Mouse (Mus musculus): ENCODE data around the gene Cpm.

DNA sequence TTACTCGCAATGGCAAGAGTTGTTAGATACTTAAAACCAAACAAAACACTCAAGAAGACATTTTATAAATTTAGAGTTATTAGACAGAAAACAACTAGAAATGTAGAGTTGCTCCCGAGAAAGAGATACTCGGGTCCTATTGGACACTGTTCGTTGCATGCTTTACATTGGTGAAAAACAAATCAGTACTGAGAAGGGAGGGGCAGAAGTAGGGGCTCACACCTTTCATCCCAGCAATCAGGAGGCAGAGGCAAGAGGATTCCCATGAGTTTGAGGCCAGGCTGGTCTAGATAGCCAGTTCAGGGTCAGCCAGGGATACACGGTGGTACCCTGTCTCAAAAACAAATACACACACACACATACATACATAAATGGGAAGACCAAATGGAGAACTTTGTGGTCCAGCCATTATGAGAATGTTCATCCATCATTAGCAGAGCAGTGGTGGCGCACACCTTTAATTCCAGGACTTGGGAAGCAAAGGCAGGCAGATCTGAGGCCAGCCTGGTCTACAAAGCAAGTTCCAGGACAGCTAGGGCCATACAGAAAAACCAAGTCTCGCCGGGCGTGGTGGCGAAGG is 62.2 kb downstream of the Cpm start:
- no peak for TF ChIP-seq CTCF (IDR thresholded peaks at IDR 0.05; ENCODE audit: low read depth)
- no peak for TF ChIP-seq EP300 (IDR thresholded peaks at IDR 0.05; ENCODE audit: low read depth)

All from liver, embryonic 14.5 days (tissue).